9 mouse cellular contexts compared by ENCODE assay signal in genomic region chr2:130818838-130819647, GRCm38 (mm10).
DNase-seq lines count a peak whose midpoint lies in the region; ATAC-seq and TF ChIP-seq lines count a peak whose summit lies in the region.
"Had no signal": no experiment of that assay in that cellular context is flagged by ENCODE, and none has a peak within 500 bp of the region (broad histone marks: within the 10 kb centered on the region; RNA-seq: fewer than 3 reads in every experiment).

No protein-coding gene starts in this region.

- no peak overlapping the region for H3K4me2 ChIP-seq in kidney, embryonic 15.5 days
- no peak overlapping the region for H3K4me2 ChIP-seq in forebrain, postnatal 0 days (ENCODE audit: low read depth)

- H3K27ac ChIP-seq in kidney, embryonic 15.5 days, result no peak overlapping the region
- H3K27ac ChIP-seq in forebrain, postnatal 0 days (ENCODE audit: low read depth, low read length), result no peak overlapping the region; the same call in 1 of the 2 replicates

- ATAC-seq in kidney, embryonic 15.5 days (replicated peaks; ENCODE audit: low FRiP score), result no peak
- ATAC-seq in forebrain, postnatal 0 days, result peak; percentile 65
- ATAC-seq in inflammation-experienced regulatory T-cells, adult 6 months, result no peak

- H3K4me3 ChIP-seq in kidney, embryonic 15.5 days (replicated peaks), result no peak overlapping the region
- H3K4me3 ChIP-seq in forebrain, postnatal 0 days (ENCODE audit: low read depth, low read length), result no peak overlapping the region
- H3K4me3 ChIP-seq: myocyte had no signal

- WGBS in kidney, embryonic 15.5 days, result 74% methylated on average over 11 of the region's 11 CpGs
- WGBS in forebrain, postnatal 0 days, result 30% methylated on average over 11 of the region's 11 CpGs

- intact Hi-C loops in left cerebral cortex, postnatal 25 days (cut with DNase I), result loop anchor here (1.0 to 5.0 kb wide), 3 partner anchors 20 to 132 kb away; partner anchors contain the start of genes 4930402H24Rik and Atrn
- intact Hi-C loops in heart, postnatal 36 days (cut with DNase I), result loop anchor here (1.0 kb wide), 1 partner anchor 131 kb away; no protein-coding TSS in a partner anchor

- no peaks in the 10 kb centered on the region for H3K27me3 ChIP-seq in kidney, embryonic 15.5 days
- no peaks in the 10 kb centered on the region for H3K27me3 ChIP-seq in forebrain, postnatal 0 days (ENCODE audit: insufficient read depth, low read length)

- H3K9ac ChIP-seq in kidney, embryonic 15.5 days, result no peak overlapping the region
- no peak overlapping the region for H3K9ac ChIP-seq in forebrain, postnatal 0 days

- peak; percentile 28 for DNase-seq in kidney, postnatal 14 days
- DNase-seq in brain, embryonic 18.5 days (ENCODE audit: low read depth, low spot score), result peak; percentile 16
- peak; percentile 43 for DNase-seq in forebrain, postnatal 0 days
- peak; percentile 45 to 65 for DNase-seq in left cerebral cortex, postnatal 25 days (ENCODE audit: low spot score in 2 of 2)
- no peak for DNase-seq in gastrocnemius, postnatal 10 days
- no peak for DNase-seq in heart, postnatal 36 days

- H3K4me1 ChIP-seq in kidney, embryonic 15.5 days, result peaks cover 2% of the 10 kb centered on the region; the same call in 1 of the 2 replicates
- H3K4me1 ChIP-seq in forebrain, postnatal 0 days (ENCODE audit: insufficient read depth), result no peaks in the 10 kb centered on the region

- peaks cover 40% of the 10 kb centered on the region for H3K36me3 ChIP-seq in kidney, embryonic 15.5 days
- H3K36me3 ChIP-seq in forebrain, postnatal 0 days (ENCODE audit: insufficient read depth), result peaks cover 45% of the 10 kb centered on the region

- H3K9me3 ChIP-seq in kidney, embryonic 15.5 days (replicated peaks), result no peaks in the 10 kb centered on the region
- no peaks in the 10 kb centered on the region for H3K9me3 ChIP-seq in forebrain, postnatal 0 days (ENCODE audit: low read length)

- peak; percentile 54 for TF ChIP-seq CTCF in forebrain, postnatal 0 days (IDR thresholded peaks at IDR 0.05; ENCODE audit: low read depth)

Comparison
In these comparisons a context has a peak if more than half of its experiments do, and no peak if none do; other contexts are left out.
1. DNase-seq: peak in kidney, postnatal 14 days (single experiment), brain, embryonic 18.5 days (single experiment), forebrain, postnatal 0 days (single experiment) and left cerebral cortex, postnatal 25 days (2 of 2); none in gastrocnemius, postnatal 10 days (single experiment) and heart, postnatal 36 days (0 of 2).